Mouse (Mus musculus) myocyte (in vitro differentiated cells): ENCODE results near the gene Bora.

ENCODE experiments used
- E2F4 ChIP-seq: IDR thresholded peaks from one replicate; pipeline ENCODE4 v1.6.1; 2011; ENCODE audit warnings: mild to moderate bottlenecking, control low read depth, moderate library complexity; ENCODE audit not compliant: insufficient read depth
- MAX ChIP-seq: IDR thresholded peaks from one replicate; pipeline ENCODE4 v1.6.1; 2011; ENCODE audit warnings: low read depth, mild to moderate bottlenecking, control low read depth
- MYOG ChIP-seq, 3 experiments: IDR thresholded peaks; one replicate each; pipeline ENCODE4 v1.6.1; 2011; ENCODE audit warnings: control low read depth in 2 of 3, low read depth in 2 of 3, mild to moderate bottlenecking in 2 of 3; ENCODE audit not compliant: insufficient read length in 2 of 3, control insufficient read depth in 1 of 3, insufficient read depth in 1 of 3
- POLR2A ChIP-seq: IDR thresholded peaks from one replicate; pipeline ENCODE4 v1.6.1; 2011; ENCODE audit warnings: low read depth, mild to moderate bottlenecking, control low read depth, moderate library complexity; ENCODE audit not compliant: insufficient read length
- REST ChIP-seq: IDR thresholded peaks from one replicate; pipeline ENCODE4 v1.6.1; 2011; ENCODE audit warnings: mild to moderate bottlenecking, control low read depth, moderate library complexity; ENCODE audit not compliant: insufficient read depth, insufficient read length
- USF1 ChIP-seq: IDR thresholded peaks from one replicate; pipeline ENCODE4 v1.6.1; 2011; ENCODE audit warnings: low read depth, mild to moderate bottlenecking, control low read depth, moderate library complexity

DNA sequence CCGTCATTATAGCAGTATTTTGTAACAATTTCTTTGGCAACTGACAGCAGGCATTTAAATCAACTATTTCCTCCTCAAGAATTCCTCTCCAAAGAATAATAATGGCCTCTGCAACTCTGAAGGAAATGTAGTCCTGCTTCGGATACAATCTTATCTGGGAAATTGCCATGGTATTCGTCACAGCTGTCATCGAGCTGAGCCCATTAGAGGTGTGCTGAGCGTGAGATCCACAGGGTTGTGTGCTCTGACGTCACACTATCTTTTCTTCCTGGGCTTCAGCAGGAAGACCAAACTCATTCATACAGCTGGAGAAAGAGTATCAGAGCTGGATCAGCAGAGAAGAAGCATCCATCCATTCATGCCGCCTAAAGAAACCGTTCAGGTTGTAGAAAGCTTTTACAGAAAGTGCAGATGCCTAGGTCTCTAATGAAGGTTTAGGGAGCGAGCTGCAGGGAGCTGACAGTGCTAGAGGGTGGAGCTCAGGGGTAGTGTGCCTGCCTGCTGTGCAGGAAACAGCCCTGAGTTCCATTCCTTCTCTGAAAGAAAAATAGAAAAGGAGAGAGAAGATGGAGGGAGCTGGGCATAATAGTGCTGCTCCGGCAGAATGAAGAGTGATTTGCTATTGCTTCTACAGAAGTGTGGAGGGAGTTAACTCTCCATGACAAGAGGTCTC is 26.8 kb upstream of the Bora start:
- no peak for TF ChIP-seq POLR2A
- no peak for TF ChIP-seq USF1
- no peak for TF ChIP-seq E2F4
- TF ChIP-seq MYOG (IDR thresholded peaks at IDR 0.05; ENCODE audit: control insufficient read depth in 1 of 3, insufficient read depth in 1 of 3, insufficient read length in 2 of 3, low read depth in 2 of 3), result no peak
- TF ChIP-seq REST, result no peak
- no peak for TF ChIP-seq MAX
